Mouse (Mus musculus) thymus, postnatal 0 days (tissue): Measurements from ENCODE around the gene E330009J07Rik. TPM values are rescaled to one million over a fixed set of nuclear protein-coding genes. Genes with fewer than 3 reads are reported as not detected.

ENCODE experiments used
- polyA plus RNA-seq: library from polyadenylated mRNA; unstranded; fragments of >200 nt; fragmentation: Nextera tagmentation; extraction: Ambion mirVana; gene quantifications from 2 replicates; pipeline ENCODE4 v1.2.1, GENCODE M21; 2015

Gene E330009J07Rik
- polyA plus RNA-seq, 1 experiment from 2014 or later, result 17.6 TPM

Other genes starting within 250 kb of the E330009J07Rik start
- 41.5 and 45.2 TPM in 2 replicates for gene Agk, start 111.0 kb downstream of the E330009J07Rik start, polyA plus RNA-seq
- 0.31 and 0.35 TPM in 2 replicates for gene Wee2, start 3.0 kb upstream of the E330009J07Rik start, polyA plus RNA-seq
- 190 and 207 TPM in 2 replicates for gene Ssbp1, start 35.2 kb upstream of the E330009J07Rik start, polyA plus RNA-seq
- gene Tas2r137, start 55.1 kb upstream of the E330009J07Rik start, polyA plus RNA-seq, result not detected in 2 replicates
- 0.13 and 0.17 TPM in 2 replicates for gene Tas2r108, start 57.4 kb upstream of the E330009J07Rik start, polyA plus RNA-seq
- gene Prss37, start 83.4 kb upstream of the E330009J07Rik start, polyA plus RNA-seq, result 0.15 TPM in 1 of 2 replicates, not detected in the other
- gene Olfr461, start 118.9 kb upstream of the E330009J07Rik start, polyA plus RNA-seq, result 0.22 TPM in 1 of 2 replicates, not detected in the other
- not detected in 2 replicates for gene Olfr460, start 133.4 kb upstream of the E330009J07Rik start, polyA plus RNA-seq
- 1.1 and 1.2 TPM in 2 replicates for gene Clec5a, start 149.7 kb upstream of the E330009J07Rik start, polyA plus RNA-seq
- 0.13 TPM in 1 of 2 replicates, not detected in the other for gene Tas2r138, start 177.2 kb upstream of the E330009J07Rik start, polyA plus RNA-seq
- gene Mgam, start 192.7 kb upstream of the E330009J07Rik start, polyA plus RNA-seq, result 1.1 and 1.2 TPM in 2 replicates